8 mouse cellular contexts compared by ENCODE assay signal in the genomic region with DNA sequence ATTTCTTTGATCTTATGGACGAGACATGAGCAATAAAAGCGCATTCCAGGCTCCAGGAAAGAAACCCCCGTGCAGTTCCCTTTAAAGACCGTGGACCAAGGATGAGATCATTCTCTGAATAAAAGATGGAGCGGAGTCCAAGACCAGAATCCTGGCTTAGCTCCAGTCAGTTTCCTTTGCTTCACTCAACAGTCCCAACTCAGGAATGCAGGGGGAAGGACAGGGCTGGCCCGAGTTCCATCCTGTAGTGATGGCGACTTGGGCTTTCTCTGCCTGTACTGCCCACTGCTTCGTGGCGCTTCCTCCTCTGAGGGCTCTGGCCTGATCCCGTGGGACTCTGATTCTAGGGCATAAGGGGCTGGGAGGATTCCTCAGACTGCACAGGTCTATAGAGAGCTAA. TPM values are rescaled to one million over a fixed set of nuclear protein-coding genes. Genes with fewer than 3 reads are reported as not detected.
DNase-seq lines count a peak whose midpoint lies in the region; ATAC-seq and TF ChIP-seq lines count a peak whose summit lies in the region.

No protein-coding gene starts in this region.

- H3K9me3 ChIP-seq in liver, postnatal 0 days (ENCODE audit: low read length), result no peaks in the 10 kb centered on the region
- no peaks in the 10 kb centered on the region for H3K9me3 ChIP-seq in liver, embryonic 12.5 days (replicated peaks)
- no peaks in the 10 kb centered on the region for H3K9me3 ChIP-seq in heart, embryonic 16.5 days (replicated peaks; ENCODE audit: control insufficient read depth, low read length)
- no peaks in the 10 kb centered on the region for H3K9me3 ChIP-seq in neural tube, embryonic 14.5 days (ENCODE audit: control insufficient read depth, low read length)

- no peak for DNase-seq in liver, postnatal 0 days
- DNase-seq in kidney, postnatal 10 days, result peak; percentile 81
- no peak for DNase-seq in left cerebral cortex, adult 9 months (ENCODE audit: low spot score in 2 of 2)

- WGBS in liver, postnatal 0 days (ENCODE audit: insufficient replicate concordance), result 58% methylated on average over 10 of the region's 10 CpGs
- 56% methylated on average over 10 of the region's 10 CpGs for WGBS in liver, embryonic 12.5 days (ENCODE audit: insufficient replicate concordance)
- WGBS in heart, embryonic 16.5 days, result 21% methylated on average over 10 of the region's 10 CpGs
- 31% methylated on average over 10 of the region's 10 CpGs for WGBS in neural tube, embryonic 14.5 days

- no peak overlapping the region for H3K4me3 ChIP-seq in liver, postnatal 0 days (ENCODE audit: low read depth, low read length)
- no peak overlapping the region for H3K4me3 ChIP-seq in liver, embryonic 12.5 days
- H3K4me3 ChIP-seq in embryonic fibroblast, embryonic 13.5 days (ENCODE audit: insufficient read depth, low read length), result no peak overlapping the region
- H3K4me3 ChIP-seq in heart, embryonic 16.5 days (ENCODE audit: low read length), result no peak overlapping the region; the same call in 1 of the 2 replicates
- no peak overlapping the region for H3K4me3 ChIP-seq in neural tube, embryonic 14.5 days (ENCODE audit: low read depth, low read length)

- H3K9ac ChIP-seq in liver, postnatal 0 days (replicated peaks), result no peak overlapping the region
- H3K9ac ChIP-seq in liver, embryonic 12.5 days, result no peak overlapping the region
- peak overlapping the region; percentile 65 for H3K9ac ChIP-seq in heart, embryonic 16.5 days (ENCODE audit: low read length)
- no peak overlapping the region for H3K9ac ChIP-seq in neural tube, embryonic 14.5 days (replicated peaks; ENCODE audit: low read depth, low read length)

- TF ChIP-seq EP300 in liver, postnatal 0 days (IDR thresholded peaks at IDR 0.05; ENCODE audit: low read depth), result no peak

- no peaks in the 10 kb centered on the region for H3K27me3 ChIP-seq in liver, postnatal 0 days (ENCODE audit: insufficient read depth, low read length)
- no peaks in the 10 kb centered on the region for H3K27me3 ChIP-seq in liver, embryonic 12.5 days (replicated peaks)
- no peaks in the 10 kb centered on the region for H3K27me3 ChIP-seq in heart, embryonic 16.5 days (ENCODE audit: control insufficient read depth, insufficient read depth, low read length)
- H3K27me3 ChIP-seq in neural tube, embryonic 14.5 days (ENCODE audit: control insufficient read depth, insufficient read depth, low read length), result no peaks in the 10 kb centered on the region

- no peak for ATAC-seq in liver, postnatal 0 days
- no peak for ATAC-seq in liver, embryonic 12.5 days
- ATAC-seq in heart, embryonic 16.5 days (replicated peaks; ENCODE audit: extremely low read depth, insufficient read depth, low FRiP score), result peak; percentile 83
- ATAC-seq in neural tube, embryonic 14.5 days (ENCODE audit: low read depth), result peak; percentile 49; the same call in 1 of the 2 replicates
- no peak for ATAC-seq in megakaryocyte-erythroid progenitor cell, adult 5-6 weeks (replicated peaks; ENCODE audit: low FRiP score, low TSS enrichment, poor library complexity, severe bottlenecking)

- H3K36me3 ChIP-seq in liver, postnatal 0 days (replicated peaks; ENCODE audit: insufficient read depth, low read length), result no peaks in the 10 kb centered on the region
- no peaks in the 10 kb centered on the region for H3K36me3 ChIP-seq in liver, embryonic 12.5 days
- no peaks in the 10 kb centered on the region for H3K36me3 ChIP-seq in heart, embryonic 16.5 days (ENCODE audit: control insufficient read depth, insufficient read depth)
- no peaks in the 10 kb centered on the region for H3K36me3 ChIP-seq in neural tube, embryonic 14.5 days (ENCODE audit: control insufficient read depth, insufficient read depth, low read length)

- H3K4me1 ChIP-seq in liver, postnatal 0 days (ENCODE audit: insufficient read depth), result peaks cover 4% of the 10 kb centered on the region
- H3K4me1 ChIP-seq in liver, embryonic 12.5 days, result peaks cover 12% of the 10 kb centered on the region
- peaks cover 5% of the 10 kb centered on the region; the same call in 1 of the 2 replicates for H3K4me1 ChIP-seq in embryonic fibroblast, embryonic 13.5 days (ENCODE audit: control insufficient read depth, insufficient read depth, low read length)
- H3K4me1 ChIP-seq in heart, embryonic 16.5 days (ENCODE audit: control insufficient read depth, insufficient read depth, low read length), result peaks cover 53% of the 10 kb centered on the region
- H3K4me1 ChIP-seq in neural tube, embryonic 14.5 days (ENCODE audit: control insufficient read depth, insufficient read depth, low read length), result peaks cover 5% of the 10 kb centered on the region; the same call in 1 of the 2 replicates

- H3K27ac ChIP-seq in liver, postnatal 0 days (ENCODE audit: low read depth), result 0 out of 2 replicates have a peak overlapping the region, but pooled peaks have one; percentile 6
- H3K27ac ChIP-seq in liver, embryonic 12.5 days, result no peak overlapping the region
- 0 out of 2 replicates have a peak overlapping the region, but pooled peaks have one; percentile 28 for H3K27ac ChIP-seq in embryonic fibroblast, embryonic 13.5 days (ENCODE audit: insufficient read depth, low read length)
- H3K27ac ChIP-seq in heart, embryonic 16.5 days (ENCODE audit: low read length), result peak overlapping the region; percentile 95
- H3K27ac ChIP-seq in neural tube, embryonic 14.5 days (ENCODE audit: low read depth, low read length), result 0 out of 2 replicates have a peak overlapping the region, but pooled peaks have one; percentile 2

- TF ChIP-seq POLR2A in embryonic fibroblast, embryonic 13.5 days (IDR thresholded peaks at IDR 0.05; ENCODE audit: low read depth, low read length), result no peak

- TF ChIP-seq CTCF in liver, postnatal 0 days (IDR thresholded peaks at IDR 0.05; ENCODE audit: low read depth), result no peak
- TF ChIP-seq CTCF in embryonic fibroblast, embryonic 13.5 days (IDR thresholded peaks at IDR 0.05; ENCODE audit: borderline replicate concordance, insufficient read depth, low read length), result no peak

- H3K4me2 ChIP-seq in liver, postnatal 0 days (ENCODE audit: low read depth, low read length), result no peak overlapping the region
- H3K4me2 ChIP-seq in liver, embryonic 12.5 days, result no peak overlapping the region
- peak overlapping the region; percentile 47 for H3K4me2 ChIP-seq in heart, embryonic 16.5 days (ENCODE audit: low read depth, low read length)
- no peak overlapping the region for H3K4me2 ChIP-seq in neural tube, embryonic 14.5 days (ENCODE audit: low read depth, low read length)

RNA-seq across cellular contexts. Expression of gene Casq1, which starts 0.7 kb away (rescaled TPM):
- polyA plus RNA-seq in liver, postnatal 0 days (2015; fragmentation: Nextera tagmentation; extraction: Ambion mirVana), result 0.61 and 9.1 TPM in 2 replicates
- 0.08 and 0.32 TPM in 2 replicates for polyA plus RNA-seq in liver, embryonic 12.5 days (2016; fragmentation: Nextera tagmentation; extraction: Ambion mirVana)
- polyA plus RNA-seq in embryonic fibroblast, embryonic 13.5 days (2011; ENCODE audit: insufficient read length, low read depth, missing spikeins), result not detected in 2 replicates
- 106 and 108 TPM in 2 replicates for polyA plus RNA-seq in heart, embryonic 16.5 days (2015; fragmentation: Nextera tagmentation; extraction: Ambion mirVana)
- 1.4 and 1.6 TPM in 2 replicates for polyA plus RNA-seq in neural tube, embryonic 14.5 days (2014; fragmentation: Nextera tagmentation; extraction: Ambion mirVana)
- total RNA-seq in megakaryocyte-erythroid progenitor cell, adult 5-6 weeks (2014; fragmentation: Nextera tagmentation), result not detected in 2 replicates
- total RNA-seq in megakaryocyte-erythroid progenitor cell, adult 5-6 weeks (2017), result not detected in 2 replicates

RNA-seq across cellular contexts. Expression of gene Pea15a, which starts 13.8 kb away (rescaled TPM):
- polyA plus RNA-seq in liver, postnatal 0 days (2015; fragmentation: Nextera tagmentation; extraction: Ambion mirVana), result 14.1 and 14.5 TPM in 2 replicates
- 25.7 and 26.0 TPM in 2 replicates for polyA plus RNA-seq in liver, embryonic 12.5 days (2016; fragmentation: Nextera tagmentation; extraction: Ambion mirVana)
- 140 and 154 TPM in 2 replicates for polyA plus RNA-seq in embryonic fibroblast, embryonic 13.5 days (2011; ENCODE audit: insufficient read length, low read depth, missing spikeins)
- 181 and 193 TPM in 2 replicates for polyA plus RNA-seq in heart, embryonic 16.5 days (2015; fragmentation: Nextera tagmentation; extraction: Ambion mirVana)
- 350 and 391 TPM in 2 replicates for polyA plus RNA-seq in neural tube, embryonic 14.5 days (2014; fragmentation: Nextera tagmentation; extraction: Ambion mirVana)
- 0.50 and 4.7 TPM in 2 replicates for total RNA-seq in megakaryocyte-erythroid progenitor cell, adult 5-6 weeks (2014; fragmentation: Nextera tagmentation)
- total RNA-seq in megakaryocyte-erythroid progenitor cell, adult 5-6 weeks (2017), result 2.0 TPM in 1 of 2 replicates, not detected in the other

RNA-seq across cellular contexts. Expression of gene Atp1a4, which starts 37.8 kb away (rescaled TPM):
- 0.04 and 0.08 TPM in 2 replicates for polyA plus RNA-seq in liver, postnatal 0 days (2015; fragmentation: Nextera tagmentation; extraction: Ambion mirVana)
- not detected in 2 replicates for polyA plus RNA-seq in liver, embryonic 12.5 days (2016; fragmentation: Nextera tagmentation; extraction: Ambion mirVana)
- not detected in 2 replicates for polyA plus RNA-seq in embryonic fibroblast, embryonic 13.5 days (2011; ENCODE audit: insufficient read length, low read depth, missing spikeins)
- 0.16 and 0.17 TPM in 2 replicates for polyA plus RNA-seq in heart, embryonic 16.5 days (2015; fragmentation: Nextera tagmentation; extraction: Ambion mirVana)
- not detected in 2 replicates for polyA plus RNA-seq in neural tube, embryonic 14.5 days (2014; fragmentation: Nextera tagmentation; extraction: Ambion mirVana)
- not detected in 2 replicates for total RNA-seq in megakaryocyte-erythroid progenitor cell, adult 5-6 weeks (2014; fragmentation: Nextera tagmentation)
- not detected in 2 replicates for total RNA-seq in megakaryocyte-erythroid progenitor cell, adult 5-6 weeks (2017)

RNA-seq across cellular contexts. Expression of gene Igsf8, which starts 41.0 kb away (rescaled TPM):
- polyA plus RNA-seq in liver, postnatal 0 days (2015; fragmentation: Nextera tagmentation; extraction: Ambion mirVana), result 12.8 and 13.1 TPM in 2 replicates
- 19.0 and 20.5 TPM in 2 replicates for polyA plus RNA-seq in liver, embryonic 12.5 days (2016; fragmentation: Nextera tagmentation; extraction: Ambion mirVana)
- polyA plus RNA-seq in embryonic fibroblast, embryonic 13.5 days (2011; ENCODE audit: insufficient read length, low read depth, missing spikeins), result 49.8 and 55.6 TPM in 2 replicates
- polyA plus RNA-seq in heart, embryonic 16.5 days (2015; fragmentation: Nextera tagmentation; extraction: Ambion mirVana), result 25.3 and 30.6 TPM in 2 replicates
- polyA plus RNA-seq in neural tube, embryonic 14.5 days (2014; fragmentation: Nextera tagmentation; extraction: Ambion mirVana), result 66.2 and 72.2 TPM in 2 replicates
- total RNA-seq in megakaryocyte-erythroid progenitor cell, adult 5-6 weeks (2014; fragmentation: Nextera tagmentation), result 9.3 and 23.6 TPM in 2 replicates
- 9.7 and 16.4 TPM in 2 replicates for total RNA-seq in megakaryocyte-erythroid progenitor cell, adult 5-6 weeks (2017)

Comparison
In these comparisons a context has a peak if more than half of its experiments do, and no peak if none do; other contexts are left out.
1. ATAC-seq: peak in heart, embryonic 16.5 days (single experiment) and neural tube, embryonic 14.5 days (single experiment); none in liver, postnatal 0 days (single experiment), liver, embryonic 12.5 days (single experiment) and megakaryocyte-erythroid progenitor cell, adult 5-6 weeks (single experiment).
2. RNA of gene Casq1, which starts 0.7 kb away (polyA plus RNA-seq): 106 to 108 TPM in heart, embryonic 16.5 days; 1.4 to 1.6 TPM in neural tube, embryonic 14.5 days, 0.61 to 9.1 TPM in liver, postnatal 0 days, not detected in embryonic fibroblast, embryonic 13.5 days and 0.08 to 0.32 TPM in liver, embryonic 12.5 days; every median in the first group is over 10 times any median in the second.